12 mouse cellular contexts compared by ENCODE assay signal in the genomic region with DNA sequence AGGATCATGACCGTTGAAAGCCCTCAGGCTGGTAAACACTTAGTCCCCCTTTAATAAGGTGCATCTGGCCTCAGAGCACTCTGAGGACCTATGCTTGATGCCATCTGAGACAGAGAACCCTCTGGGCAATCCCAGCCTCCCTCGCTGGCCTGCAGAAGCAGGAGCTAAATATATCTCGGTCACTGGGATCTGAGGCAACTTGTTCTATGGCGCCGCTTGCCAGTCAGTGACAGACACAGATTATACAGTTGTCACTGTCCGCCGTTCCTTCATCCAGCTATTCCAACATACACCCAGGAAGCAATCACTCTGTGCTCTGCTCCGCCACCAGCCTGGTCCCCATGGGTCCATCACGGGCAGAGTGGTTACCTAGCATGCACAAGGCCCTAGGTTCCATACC.
DNase-seq lines count a peak whose midpoint lies in the region; ATAC-seq lines count a peak whose summit lies in the region.
"Had no signal": no experiment of that assay in that cellular context is flagged by ENCODE, and none has a peak within 500 bp of the region (broad histone marks: within the 10 kb centered on the region; RNA-seq: fewer than 3 reads in every experiment).

No protein-coding gene starts in this region.

- H3K27me3 ChIP-seq in forebrain, embryonic 12.5 days: 0 out of 2 replicates have a peak, but pooled peaks cover 5% of the 10 kb centered on the region
- no peaks in the 10 kb centered on the region for H3K27me3 ChIP-seq in forebrain, embryonic 11.5 days (ENCODE audit: control insufficient read depth, insufficient read depth, low read length)
- no peaks in the 10 kb centered on the region for H3K27me3 ChIP-seq in neural tube, embryonic 11.5 days (ENCODE audit: control insufficient read depth, insufficient read depth, low read length)
- no peaks in the 10 kb centered on the region for H3K27me3 ChIP-seq in hindbrain, embryonic 15.5 days
- H3K27me3 ChIP-seq: embryonic facial prominence, embryonic 13.5 days had no signal

- H3K27ac ChIP-seq in forebrain, embryonic 12.5 days: 0 out of 2 replicates have a peak overlapping the region, but pooled peaks have one; percentile 42
- no peak overlapping the region for H3K27ac ChIP-seq in forebrain, embryonic 11.5 days (ENCODE audit: low read depth, low read length)
- peak overlapping the region; percentile 76 for H3K27ac ChIP-seq in neural tube, embryonic 11.5 days (ENCODE audit: low read depth, low read length)
- H3K27ac ChIP-seq in hindbrain, embryonic 15.5 days (replicated peaks): peak overlapping the region; percentile 80
- H3K27ac ChIP-seq: embryonic facial prominence, embryonic 13.5 days had no signal

- ATAC-seq in forebrain, embryonic 12.5 days (ENCODE audit: low FRiP score): no peak
- no peak for ATAC-seq in forebrain, embryonic 11.5 days (replicated peaks; ENCODE audit: low FRiP score)
- ATAC-seq in neural tube, embryonic 11.5 days (ENCODE audit: insufficient read depth, low FRiP score, low TSS enrichment): no peak
- ATAC-seq in hindbrain, embryonic 15.5 days (ENCODE audit: low FRiP score, low read depth): no peak

- no peaks in the 10 kb centered on the region for H3K36me3 ChIP-seq in forebrain, embryonic 12.5 days (replicated peaks)
- no peaks in the 10 kb centered on the region for H3K36me3 ChIP-seq in forebrain, embryonic 11.5 days (ENCODE audit: control insufficient read depth, insufficient read depth, low read length)
- no peaks in the 10 kb centered on the region for H3K36me3 ChIP-seq in neural tube, embryonic 11.5 days (ENCODE audit: control insufficient read depth, insufficient read depth, low read length)
- H3K36me3 ChIP-seq in hindbrain, embryonic 15.5 days: no peaks in the 10 kb centered on the region
- H3K36me3 ChIP-seq: embryonic facial prominence, embryonic 13.5 days; G1E had no signal

- no peak overlapping the region for H3K4me2 ChIP-seq in forebrain, embryonic 12.5 days
- H3K4me2 ChIP-seq in forebrain, embryonic 11.5 days (ENCODE audit: low read depth, low read length, severe bottlenecking): no peak overlapping the region
- H3K4me2 ChIP-seq in neural tube, embryonic 11.5 days (ENCODE audit: low read depth): no peak overlapping the region
- no peak overlapping the region for H3K4me2 ChIP-seq in hindbrain, embryonic 15.5 days
- H3K4me2 ChIP-seq: embryonic facial prominence, embryonic 13.5 days had no signal

- no peaks in the 10 kb centered on the region for H3K9me3 ChIP-seq in forebrain, embryonic 12.5 days
- H3K9me3 ChIP-seq in forebrain, embryonic 11.5 days (ENCODE audit: control insufficient read depth, low read length): no peaks in the 10 kb centered on the region
- no peaks in the 10 kb centered on the region for H3K9me3 ChIP-seq in neural tube, embryonic 11.5 days (ENCODE audit: control insufficient read depth, low read length)
- H3K9me3 ChIP-seq in hindbrain, embryonic 15.5 days: no peaks in the 10 kb centered on the region
- H3K9me3 ChIP-seq: embryonic facial prominence, embryonic 13.5 days; G1E had no signal

- no peak for DNase-seq in forebrain, embryonic 11.5 days (ENCODE audit: low spot score)
- DNase-seq in neural tube, embryonic 11.5 days (ENCODE audit: low spot score): no peak
- no peak for DNase-seq in neural tube, embryonic 10.5 days (ENCODE audit: extremely low spot score, low spot score)
- DNase-seq in skeletal muscle tissue, adult 2 months (ENCODE audit: low read depth, low spot score): peak; percentile 69
- DNase-seq in urinary bladder, postnatal 25 days (ENCODE audit: low spot score): no peak
- DNase-seq in adrenal gland, postnatal 25 days: no peak
- DNase-seq: liver; thymus, adult 18-20 months had no signal

- peaks cover 35% of the 10 kb centered on the region for H3K4me1 ChIP-seq in forebrain, embryonic 12.5 days
- H3K4me1 ChIP-seq in forebrain, embryonic 11.5 days (replicated peaks; ENCODE audit: control insufficient read depth, insufficient read depth, low read length): no peaks in the 10 kb centered on the region; the same call in none of the 2 replicates
- H3K4me1 ChIP-seq in neural tube, embryonic 11.5 days (ENCODE audit: control insufficient read depth, insufficient read depth, low read length): peaks cover 21% of the 10 kb centered on the region
- H3K4me1 ChIP-seq in hindbrain, embryonic 15.5 days (replicated peaks): peaks cover 64% of the 10 kb centered on the region

- 77% methylated on average over 9 of the region's 9 CpGs for WGBS in forebrain, embryonic 12.5 days
- 83% methylated on average over 9 of the region's 9 CpGs for WGBS in forebrain, embryonic 11.5 days
- WGBS in neural tube, embryonic 11.5 days: 82% methylated on average over 9 of the region's 9 CpGs
- 41% methylated on average over 9 of the region's 9 CpGs for WGBS in hindbrain, embryonic 15.5 days

- H3K4me3 ChIP-seq in forebrain, embryonic 12.5 days (replicated peaks): no peak overlapping the region
- no peak overlapping the region for H3K4me3 ChIP-seq in forebrain, embryonic 11.5 days (ENCODE audit: low read depth, low read length)
- no peak overlapping the region for H3K4me3 ChIP-seq in neural tube, embryonic 11.5 days (ENCODE audit: low read depth, low read length)
- H3K4me3 ChIP-seq in hindbrain, embryonic 15.5 days: no peak overlapping the region
- H3K4me3 ChIP-seq: embryonic facial prominence, embryonic 13.5 days had no signal

- H3K9ac ChIP-seq in forebrain, embryonic 12.5 days: no peak overlapping the region
- H3K9ac ChIP-seq in forebrain, embryonic 11.5 days (ENCODE audit: low read length): no peak overlapping the region
- no peak overlapping the region for H3K9ac ChIP-seq in neural tube, embryonic 11.5 days (ENCODE audit: low read length)
- no peak overlapping the region for H3K9ac ChIP-seq in hindbrain, embryonic 15.5 days
- H3K9ac ChIP-seq: embryonic facial prominence, embryonic 13.5 days had no signal
